Mouse (Mus musculus) cerebellum, adult 2 months (tissue): ENCODE results near the gene Dlgap5. TPM values are rescaled to one million over a fixed set of nuclear protein-coding genes. Genes with fewer than 3 reads are reported as not detected.
A peak's percentile ranks its signal among the peaks of the same experiment; 100 is the strongest.

ENCODE experiments used
- DNase-seq, 2 experiments: peaks; one replicate each; pipeline ENCODE4 v3.0.0; 2021
- H3K27ac ChIP-seq: fragments of 200-500 bp; 2 replicates; pipeline ENCODE4 v1.5.1; 2012; ENCODE audit warnings: low read length, control low read depth, inconsistent platforms; ENCODE audit not compliant: insufficient read depth
- H3K27me3 ChIP-seq: fragments of 200-500 bp; 2 replicates; pipeline ENCODE4 v1.6.1; 2012; ENCODE audit warnings: inconsistent platforms, mild to moderate bottlenecking, low read length, moderate library complexity; ENCODE audit not compliant: control insufficient read depth, insufficient read depth
- H3K4me1 ChIP-seq: fragments of 200-500 bp; 2 replicates; pipeline ENCODE4 v1.6.1; 2011; ENCODE audit warnings: low read length; ENCODE audit not compliant: control insufficient read depth, insufficient read depth
- H3K4me3 ChIP-seq: fragments of 200-500 bp; replicated peaks from 2 replicates; pipeline ENCODE3; 2011; ENCODE audit warnings: mild to moderate bottlenecking, low read depth, low read length, control low read depth; ENCODE audit not compliant: insufficient read depth
- CTCF ChIP-seq: fragments of 200-500 bp; IDR thresholded peaks from 2 replicates; pipeline ENCODE4 v1.5.1; 2011; ENCODE audit warnings: low read depth, mild to moderate bottlenecking, control low read depth, low read length, moderate library complexity, borderline replicate concordance; ENCODE audit not compliant: insufficient read depth
- POLR2A ChIP-seq: fragments of 200-500 bp; IDR thresholded peaks from 2 replicates; pipeline ENCODE4 v1.6.1; 2011; ENCODE audit warnings: low read length, control low read depth, borderline replicate concordance; ENCODE audit not compliant: insufficient read depth
- WGBS: fragments of 180-500 bp; shearing (Covaris S2); methylation state at CpG from one replicate; pipeline ENCODE4 v1.1.7; 2018; 5-methylcytosine and 5-hydroxymethylcytosine counted together
- polyA plus RNA-seq: library from polyadenylated mRNA; depleted of rRNA; stranded (reverse); fragments of >200 nt; gene quantifications from 2 replicates; pipeline ENCODE4 v1.2.3, GENCODE M21; 2012

The Dlgap5 gene
- polyA plus RNA-seq, 1 experiment, result 0.31 TPM

- H3K27me3 ChIP-seq, result peaks cover 2% of the 10 kb centered on the region; the same call in 1 of the 2 replicates
- DNase-seq, result no peak
- H3K4me3 ChIP-seq, result no peak overlapping the region
- 91% methylated on average over 5 of the region's 5 CpGs for WGBS
- TF ChIP-seq CTCF, result no peak
- no peak for TF ChIP-seq POLR2A
- no peak overlapping the region for H3K27ac ChIP-seq
- peaks cover 11% of the 10 kb centered on the region for H3K4me1 ChIP-seq
These were observed 48.5 kb downstream of the Dlgap5 start for GRCm38 (mm10) chr14:47369741-47370140.

- no peak within 1 kb of the TSS for H3K27ac ChIP-seq
- TF ChIP-seq CTCF, result no peak
- no peak for TF ChIP-seq POLR2A
- H3K4me3 ChIP-seq, result no peak within 1 kb of the TSS
- 14% methylated on average over 9 of the region's 9 CpGs for whole genome bisulfite sequencing
- 0 out of 2 replicates have a peak, but pooled peaks cover 2% of the 10 kb centered on the region for H3K27me3 ChIP-seq
- peak; percentile 18 to 27 for DNase-seq
- H3K4me1 ChIP-seq, result peaks cover 5% of the 10 kb centered on the region
These were observed 50.7 kb downstream of the Dlgap5 start, which contains the start of gene Lgals3 for GRCm38 (mm10) chr14:47367461-47367860. Lgals3 (plus strand) TSS chr14:47367751.

- H3K27ac ChIP-seq, result no peak overlapping the region
- peaks cover 5% of the 10 kb centered on the region for H3K4me1 ChIP-seq
- WGBS, result 3% methylated on average over 7 of the region's 7 CpGs
- 0 out of 2 replicates have a peak, but pooled peaks cover 2% of the 10 kb centered on the region for H3K27me3 ChIP-seq
- DNase-seq, result peak; percentile 46 to 50
- H3K4me3 ChIP-seq, result no peak overlapping the region
- TF ChIP-seq POLR2A (no peak), CTCF (no peak)
These were observed 51.3 kb downstream of the Dlgap5 start for GRCm38 (mm10) chr14:47366881-47367321.

- H3K4me1 ChIP-seq, result peaks cover 5% of the 10 kb centered on the region
- no peak for DNase-seq
- peaks cover 2% of the 10 kb centered on the region; the same call in 1 of the 2 replicates for H3K27me3 ChIP-seq
- TF ChIP-seq POLR2A (no peak), CTCF (no peak)
- H3K4me3 ChIP-seq, result no peak overlapping the region
- 51% methylated on average over 21 of the region's 21 CpGs for WGBS
- no peak overlapping the region for H3K27ac ChIP-seq
These were observed 53.3 kb downstream of the Dlgap5 start for GRCm38 (mm10) chr14:47364742-47365449.

GRCm38 (mm10) chr14:47361899-47362298 lies 56.3 kb downstream of the Dlgap5 start:
- DNase-seq, result no peak
- H3K4me3 ChIP-seq, result no peak overlapping the region
- no peak for TF ChIP-seq POLR2A
- no peak for TF ChIP-seq CTCF
- no peaks in the 10 kb centered on the region; the same call in 1 of the 2 replicates for H3K27me3 ChIP-seq
- H3K27ac ChIP-seq, result no peak overlapping the region
- 82% methylated on average over 9 of the region's 9 CpGs for WGBS
- H3K4me1 ChIP-seq, result no peaks in the 10 kb centered on the region; the same call in 1 of the 2 replicates

- DNase-seq, result no peak
- Histone ChIP-seq H3K27ac (no peak overlapping the region), H3K4me1 (no peaks in the 10 kb centered on the region), H3K27me3 (no peaks in the 10 kb centered on the region; the same call in 1 of the 2 replicates), H3K4me3 (no peak overlapping the region)
- TF ChIP-seq CTCF, result no peak
- TF ChIP-seq POLR2A, result no peak
- WGBS, result 93% methylated on average over 2 of the region's 2 CpGs
These were observed 56.8 kb downstream of the Dlgap5 start for GRCm38 (mm10) chr14:47361418-47361817.

GRCm38 (mm10) chr14:47359610-47360009 lies 58.6 kb downstream of the Dlgap5 start:
- H3K4me3 ChIP-seq, result no peak overlapping the region
- DNase-seq, result no peak
- no peaks in the 10 kb centered on the region; the same call in 1 of the 2 replicates for H3K27me3 ChIP-seq
- H3K4me1 ChIP-seq, result no peaks in the 10 kb centered on the region
- H3K27ac ChIP-seq, result no peak overlapping the region
- TF ChIP-seq CTCF (no peak), POLR2A (no peak)
- WGBS, result 77% methylated on average over 3 of the region's 3 CpGs

GRCm38 (mm10) chr14:47356622-47357021 lies 61.6 kb downstream of the Dlgap5 start:
- no peak for TF ChIP-seq CTCF
- Histone ChIP-seq H3K4me3 (no peak overlapping the region), H3K27ac (no peak overlapping the region), H3K27me3 (no peaks in the 10 kb centered on the region; the same call in 1 of the 2 replicates), H3K4me1 (no peaks in the 10 kb centered on the region)
- DNase-seq, result no peak
- 86% methylated on average over 3 of the region's 3 CpGs for WGBS
